In the genomic region with DNA sequence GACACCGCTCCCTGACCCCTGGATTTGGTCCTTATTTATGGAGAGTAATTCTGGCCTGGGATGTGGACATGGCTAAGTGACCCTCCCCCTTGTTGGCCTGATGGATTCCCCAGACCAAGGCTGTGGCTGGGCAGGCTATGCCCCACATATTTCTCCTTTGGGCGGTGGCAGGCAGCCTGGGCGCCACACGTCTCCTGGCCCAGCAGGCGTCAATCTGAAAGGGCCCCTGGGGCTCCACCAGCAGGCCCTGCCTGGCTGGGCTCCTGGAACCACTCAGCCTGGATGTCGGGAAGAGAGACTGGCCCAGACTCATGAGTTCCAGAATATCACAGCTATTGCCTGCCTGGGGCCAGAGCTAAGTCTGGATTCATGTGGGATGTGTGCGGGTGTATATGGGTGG, we compare ENCODE assay signal across 20 mouse cellular contexts. TPM values are rescaled to one million over a fixed set of nuclear protein-coding genes. Genes with fewer than 3 reads are reported as not detected.
DNase-seq lines count a peak whose midpoint lies in the region; ATAC-seq lines count a peak whose summit lies in the region.
"Had no signal": no experiment of that assay in that cellular context is flagged by ENCODE, and none has a peak within 500 bp of the region (broad histone marks: within the 10 kb centered on the region; RNA-seq: fewer than 3 reads in every experiment).

No protein-coding gene starts in this region.

- intact Hi-C loops in heart, postnatal 10 days (cut with DNase I), result no loop called here

- ATAC-seq in inflammation-experienced regulatory T-cells, adult 6 months, result no peak
- ATAC-seq: forebrain, embryonic 15.5 days had no signal

- peak; percentile 22 for DNase-seq in cerebellum, adult 11-12 months
- DNase-seq in cerebellum, postnatal 36 days, result no peak
- DNase-seq in heart, adult 11 months, result peak; percentile 92
- DNase-seq in heart, postnatal 10 days, result no peak
- DNase-seq in MN1 (ENCODE audit: low spot score), result peak; percentile 65
- DNase-seq in adipocyte (ENCODE audit: low spot score), result peak; percentile 64
- DNase-seq in frontal cortex, postnatal 10 days (ENCODE audit: low spot score in 2 of 2), result no peak
- DNase-seq: adrenal gland, postnatal 25 days; cerebellum, adult 2 months; cerebellum, postnatal 10 days; embryo, embryonic 11 days; kidney, adult 11 months; kidney, adult 9 months had no signal

RNA-seq across cellular contexts. Expression of gene Comp, which starts 2.9 kb away (rescaled TPM):
- 1 to 10 TPM; 2.4 to 3.4 TPM for total RNA-seq in heart, postnatal 10 days (2021)
- under 1 TPM in 2 of 3 experiments, not detected in 1; 0.24 to 0.40 TPM for polyA plus RNA-seq in inflammation-experienced regulatory T-cells, adult 6 months (2017; shearing (Covaris generic))
- total RNA-seq: granulocyte monocyte progenitor cell, adult 5-6 weeks; MEL had no signal
- polyA plus RNA-seq: erythroblast, embryonic 14.5 days had no signal

RNA-seq across cellular contexts. Expression of gene Upf1, which starts 17.4 kb away (rescaled TPM):
- total RNA-seq in heart, postnatal 10 days (2021), result 10 to 100 TPM; 40.8 to 48.8 TPM
- 10 to 100 TPM; 13.6 to 17.4 (median 14.2) TPM for polyA plus RNA-seq in inflammation-experienced regulatory T-cells, adult 6 months (2017; shearing (Covaris generic))

RNA-seq across cellular contexts. Expression of gene Gdf1, which starts 40.9 kb away (rescaled TPM):
- under 1 TPM in 1 of 2 experiments, not detected in 1; 0.20 TPM for total RNA-seq in heart, postnatal 10 days (2021)
- polyA plus RNA-seq in inflammation-experienced regulatory T-cells, adult 6 months (2017; shearing (Covaris generic)), result under 1 TPM in 2 of 3 experiments, not detected in 1; 0.41 to 0.55 TPM
- total RNA-seq: adrenal gland, adult 18-20 months; adrenal gland, postnatal 25 days; common myeloid progenitor, adult 5-6 weeks; granulocyte monocyte progenitor cell, adult 5-6 weeks had no signal

RNA-seq across cellular contexts. Expression of gene Cers1, which starts 54.9 kb away (rescaled TPM):
- under 1 TPM; 0.57 to 0.67 TPM for total RNA-seq in heart, postnatal 10 days (2021)
- not detected for polyA plus RNA-seq in inflammation-experienced regulatory T-cells, adult 6 months (2017; shearing (Covaris generic))
- total RNA-seq: common myeloid progenitor, adult 5-6 weeks; granulocyte monocyte progenitor cell, adult 5-6 weeks had no signal
- polyA plus RNA-seq: erythroblast, embryonic 14.5 days had no signal

Comparison
In these comparisons a context has a peak if more than half of its experiments do, and no peak if none do; other contexts are left out.
1. DNase-seq: peak in cerebellum, adult 11-12 months (single experiment), heart, adult 11 months (single experiment), MN1 (single experiment) and adipocyte (single experiment); none in cerebellum, postnatal 36 days (0 of 2), heart, postnatal 10 days (0 of 2) and frontal cortex, postnatal 10 days (0 of 2).